Mouse (Mus musculus): ENCODE data around the gene Bmpr2. TPM values are rescaled to one million over a fixed set of nuclear protein-coding genes. Genes with fewer than 3 reads are reported as not detected.
A peak's percentile ranks its signal among the peaks of the same experiment; 100 is the strongest.
"Not testable (repeated sequence)": the region's sequence is repeated elsewhere in the genome, so short reads cannot be mapped to it uniquely, and the experiment has no call there.

Gene Bmpr2
- 41.0 and 55.7 TPM in 2 replicates for polyA plus RNA-seq (2012; rRNA removed)

DNA sequence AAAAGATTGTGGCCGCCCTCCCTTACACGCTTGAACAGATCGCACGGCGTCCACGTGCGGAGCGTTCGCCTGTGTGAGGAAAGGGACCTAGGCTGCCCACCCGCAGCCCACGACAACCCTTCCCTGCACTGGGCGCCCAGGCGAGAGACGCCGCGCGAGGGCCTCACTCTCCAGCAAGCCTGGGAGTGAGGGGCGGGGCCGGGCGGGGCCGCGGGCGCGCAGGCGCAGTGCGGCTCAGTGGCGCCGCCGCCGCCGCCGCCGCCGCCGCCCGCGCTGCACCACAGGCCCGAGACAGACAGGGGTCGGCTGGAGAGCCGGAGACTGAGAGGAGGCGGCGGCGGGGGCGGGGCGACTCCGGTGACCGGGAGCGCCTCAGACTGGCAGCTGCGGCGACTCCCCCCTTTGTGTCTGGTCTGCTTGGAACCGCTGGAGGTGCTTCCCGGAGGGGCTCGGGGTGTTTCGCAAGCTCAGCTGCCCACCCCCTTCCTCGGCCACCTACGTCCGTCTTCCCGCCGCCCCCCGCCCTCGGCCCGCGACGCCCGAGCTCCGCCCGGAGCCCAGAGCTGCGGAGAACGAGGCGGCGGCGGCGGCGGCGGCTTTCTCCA lies at the start of gene Bmpr2:
Gene Bmpr2 (plus strand): TSS at position 237 of the 605 bp plus-strand sequence.
- peak; percentile 87 for DNase-seq
- 2% methylated on average over 62 of the region's 75 CpGs for WGBS
- Histone ChIP-seq H3K4me1 (ENCODE audit: control insufficient read depth, insufficient read depth, low read length) (peaks cover 10% of the 10 kb centered on the region), H3K4me3 (replicated peaks; ENCODE audit: extremely low read depth, low read depth, low read length) (peak within 1 kb of the TSS; percentile 94)
- TF ChIP-seq POLR2A (IDR thresholded peaks at IDR 0.05; ENCODE audit: borderline replicate concordance, extremely low read depth, low read depth, low read length) (peak; percentile 96), CTCF (IDR thresholded peaks at IDR 0.05; ENCODE audit: insufficient read depth, low read length) (no peak)

- 23% methylated on average over 4 of the region's 4 CpGs for WGBS
- DNase-seq = no peak
- TF ChIP-seq POLR2A (IDR thresholded peaks at IDR 0.05; ENCODE audit: borderline replicate concordance, extremely low read depth, low read depth, low read length) (no peak), CTCF (IDR thresholded peaks at IDR 0.05; ENCODE audit: insufficient read depth, low read length) (no peak; the same call in 1 of the 2 replicates)
- Histone ChIP-seq H3K4me1 (ENCODE audit: control insufficient read depth, insufficient read depth, low read length) (peaks cover 4% of the 10 kb centered on the region), H3K4me3 (replicated peaks; ENCODE audit: extremely low read depth, low read depth, low read length) (no peak overlapping the region)
Observed at GRCm38 (mm10) chr1:59719900-59720299, 43.3 kb upstream of the Bmpr2 start.

GRCm38 (mm10) chr1:59725661-59726060 lies 37.5 kb upstream of the Bmpr2 start:
- H3K4me3 ChIP-seq (replicated peaks; ENCODE audit: extremely low read depth, low read depth, low read length) = no peak overlapping the region
- TF ChIP-seq CTCF (IDR thresholded peaks at IDR 0.05; ENCODE audit: insufficient read depth, low read length) (no peak), POLR2A (IDR thresholded peaks at IDR 0.05; ENCODE audit: borderline replicate concordance, extremely low read depth, low read depth, low read length) (no peak)
- H3K4me1 ChIP-seq (ENCODE audit: control insufficient read depth, insufficient read depth, low read length) = no peaks in the 10 kb centered on the region; the same call in 1 of the 2 replicates
- 53% methylated on average over 4 of the region's 4 CpGs for WGBS
- DNase-seq = no peak

- Histone ChIP-seq H3K4me3 (replicated peaks; ENCODE audit: extremely low read depth, low read depth, low read length) (no peak overlapping the region), H3K4me1 (ENCODE audit: control insufficient read depth, insufficient read depth, low read length) (peaks cover 5% of the 10 kb centered on the region)
- 51% methylated on average over 8 of the region's 8 CpGs for WGBS
- peak; percentile 29 for DNase-seq
- TF ChIP-seq POLR2A (IDR thresholded peaks at IDR 0.05; ENCODE audit: borderline replicate concordance, extremely low read depth, low read depth, low read length) = no peak
- no peak for TF ChIP-seq CTCF (IDR thresholded peaks at IDR 0.05; ENCODE audit: insufficient read depth, low read length)
Observed at GRCm38 (mm10) chr1:59730106-59730505, 33.1 kb upstream of the Bmpr2 start.

GRCm38 (mm10) chr1:59730737-59731136 lies 32.5 kb upstream of the Bmpr2 start:
- peaks cover 5% of the 10 kb centered on the region for H3K4me1 ChIP-seq (ENCODE audit: control insufficient read depth, insufficient read depth, low read length)

DNA sequence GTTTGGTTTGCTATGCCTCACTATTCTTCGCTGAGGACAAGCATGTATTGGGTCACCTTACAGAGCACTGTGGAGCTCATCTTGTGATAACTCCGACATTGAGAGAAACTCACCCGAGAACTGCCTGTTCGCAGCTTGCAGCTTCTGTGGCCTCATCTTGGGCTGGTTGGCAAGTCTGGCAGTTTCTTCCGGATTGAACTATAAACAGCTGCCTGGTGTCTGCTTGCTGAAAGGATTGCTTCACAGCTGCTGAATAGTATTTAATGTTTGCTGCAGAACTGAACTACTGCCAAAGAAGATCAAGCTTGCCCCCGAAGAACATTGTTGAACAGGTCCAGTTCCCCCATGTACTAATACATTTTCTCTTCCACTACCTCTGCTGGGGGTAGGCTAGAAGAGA lies 29.1 kb upstream of the Bmpr2 start:
- Histone ChIP-seq H3K4me1 (ENCODE audit: control insufficient read depth, insufficient read depth, low read length) (peaks cover 5% of the 10 kb centered on the region), H3K4me3 (replicated peaks; ENCODE audit: extremely low read depth, low read depth, low read length) (no peak overlapping the region)
- no peak for DNase-seq
- TF ChIP-seq POLR2A (IDR thresholded peaks at IDR 0.05; ENCODE audit: borderline replicate concordance, extremely low read depth, low read depth, low read length) = no peak
- no peak for TF ChIP-seq CTCF (IDR thresholded peaks at IDR 0.05; ENCODE audit: insufficient read depth, low read length)
- WGBS = 38% methylated on average over 6 of the region's 6 CpGs

More at GRCm38 (mm10) chr1:59730737-59731136, 32.5 kb upstream of the Bmpr2 start:
- 85% methylated on average over 4 of the region's 4 CpGs for WGBS
- no peak overlapping the region for H3K4me3 ChIP-seq (replicated peaks; ENCODE audit: extremely low read depth, low read depth, low read length)
- no peak for DNase-seq
- TF ChIP-seq CTCF (IDR thresholded peaks at IDR 0.05; ENCODE audit: insufficient read depth, low read length) (no peak), POLR2A (IDR thresholded peaks at IDR 0.05; ENCODE audit: borderline replicate concordance, extremely low read depth, low read depth, low read length) (no peak)

DNA sequence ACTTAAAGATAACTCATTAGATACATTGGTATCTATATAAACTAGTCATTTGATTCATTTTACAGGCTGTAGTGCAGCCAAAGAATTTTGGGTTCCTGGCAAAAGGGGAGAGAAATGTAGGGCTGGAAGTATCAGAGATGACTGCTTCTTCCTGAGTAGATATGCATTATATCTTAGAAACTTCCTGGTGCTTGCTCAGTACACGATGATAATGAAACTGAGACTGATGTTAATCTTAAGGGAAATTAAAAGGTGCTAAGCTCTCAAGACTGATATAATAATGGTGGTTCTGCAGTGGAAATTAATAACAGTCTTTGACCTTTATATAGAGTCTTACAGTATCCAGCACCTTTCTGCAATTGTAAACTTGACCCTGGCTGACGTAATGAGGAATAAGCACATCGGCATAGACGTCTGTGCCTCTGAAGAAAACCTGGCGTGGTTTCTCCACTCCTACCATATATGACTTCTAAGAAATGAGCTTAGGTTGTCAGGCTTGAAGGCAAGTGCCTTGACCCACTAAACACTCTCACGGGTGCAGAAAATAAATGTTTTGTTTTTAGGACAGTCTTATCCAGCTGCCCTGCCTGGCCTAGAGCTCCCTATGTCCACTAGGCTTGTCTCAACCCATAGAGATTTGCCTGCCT lies 24.3 kb upstream of the Bmpr2 start:
- WGBS = 48% methylated on average over 6 of the region's 6 CpGs
- TF ChIP-seq CTCF (IDR thresholded peaks at IDR 0.05; ENCODE audit: insufficient read depth, low read length) = no peak
- TF ChIP-seq POLR2A (IDR thresholded peaks at IDR 0.05; ENCODE audit: borderline replicate concordance, extremely low read depth, low read depth, low read length) = no peak
- Histone ChIP-seq H3K4me3 (replicated peaks; ENCODE audit: extremely low read depth, low read depth, low read length) (no peak overlapping the region), H3K4me1 (ENCODE audit: control insufficient read depth, insufficient read depth, low read length) (peaks cover 10% of the 10 kb centered on the region)
- no peak for DNase-seq

DNA sequence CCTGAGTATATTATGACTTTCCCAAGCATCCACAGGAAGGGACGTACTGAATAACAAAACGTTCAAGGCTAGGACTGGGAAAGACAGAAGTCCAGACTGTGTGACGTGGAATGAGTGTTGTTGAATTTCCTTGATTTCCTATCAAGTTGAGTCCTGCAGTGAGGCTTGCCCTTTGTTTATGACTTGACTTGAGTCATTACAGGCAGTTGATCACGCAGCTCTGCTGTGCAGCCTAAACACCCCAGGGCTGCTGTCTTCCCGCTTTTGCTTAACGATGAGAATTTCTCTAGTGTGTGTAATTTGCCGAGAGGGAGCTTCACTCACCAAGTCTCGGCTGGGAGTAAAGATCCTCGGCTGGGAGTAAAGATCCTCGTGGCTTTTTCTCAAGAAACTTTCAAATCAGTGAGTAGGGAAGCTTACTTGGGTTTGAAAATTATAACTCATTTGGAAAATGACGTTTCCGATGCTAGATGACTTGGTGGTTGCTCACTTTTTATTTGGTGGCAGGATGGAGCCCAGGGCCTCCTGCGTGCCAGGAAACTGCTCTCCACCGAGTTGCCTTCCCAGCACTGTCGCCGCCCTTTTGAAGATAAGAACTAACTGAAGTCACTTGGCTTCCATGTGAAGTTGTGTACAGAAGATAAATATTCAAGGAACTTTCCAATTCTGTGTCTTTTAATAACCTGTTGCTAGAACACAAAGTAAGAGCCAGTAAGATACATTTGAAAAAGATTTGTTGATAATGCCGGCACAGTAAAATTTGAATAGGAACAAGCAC lies 23.4 kb upstream of the Bmpr2 start:
- WGBS = 32% methylated on average over 17 of the region's 17 CpGs
- no peak for TF ChIP-seq POLR2A (IDR thresholded peaks at IDR 0.05; ENCODE audit: borderline replicate concordance, extremely low read depth, low read depth, low read length)
- TF ChIP-seq CTCF (IDR thresholded peaks at IDR 0.05; ENCODE audit: insufficient read depth, low read length) = no peak

GRCm38 (mm10) chr1:59749047-59749446 lies 14.2 kb upstream of the Bmpr2 start:
- no peak for DNase-seq
- no peak overlapping the region for H3K4me3 ChIP-seq (replicated peaks; ENCODE audit: extremely low read depth, low read depth, low read length)
- peaks cover 3% of the 10 kb centered on the region; the same call in 1 of the 2 replicates for H3K4me1 ChIP-seq (ENCODE audit: control insufficient read depth, insufficient read depth, low read length)
- WGBS = 64% methylated on average over 2 of the region's 2 CpGs
- TF ChIP-seq CTCF (IDR thresholded peaks at IDR 0.05; ENCODE audit: insufficient read depth, low read length) (no peak), POLR2A (IDR thresholded peaks at IDR 0.05; ENCODE audit: borderline replicate concordance, extremely low read depth, low read depth, low read length) (no peak)

More for the DNA sequence above, 23.4 kb upstream of the Bmpr2 start:
- no peak for DNase-seq
- no peak overlapping the region for H3K4me3 ChIP-seq (replicated peaks; ENCODE audit: extremely low read depth, low read depth, low read length)
- H3K4me1 ChIP-seq (ENCODE audit: control insufficient read depth, insufficient read depth, low read length) = peaks cover 6% of the 10 kb centered on the region

GRCm38 (mm10) chr1:59749724-59750123 lies 13.5 kb upstream of the Bmpr2 start:
- not testable (repeated sequence) for H3K4me1 ChIP-seq (ENCODE audit: control insufficient read depth, insufficient read depth, low read length); DNase-seq; H3K4me3 ChIP-seq (replicated peaks; ENCODE audit: extremely low read depth, low read depth, low read length)
- WGBS = 78% methylated on average over 5 of the region's 5 CpGs
